Mouse (Mus musculus) CD4-positive, CD25-positive, alpha-beta regulatory T cell (primary cell): Measurements from ENCODE around the gene Furin. TPM values are rescaled to one million over a fixed set of nuclear protein-coding genes. Genes with fewer than 3 reads are reported as not detected.

Experiments
- polyA plus RNA-seq: library from polyadenylated mRNA; unstranded; fragments of 100-300 nt; shearing (Covaris generic); gene quantifications from one replicate; pipeline ENCODE4 v1.2.1, GENCODE M21; 2017

Furin gene
- polyA plus RNA-seq = 64.2 TPM

GRCm38 (mm10) chr7:80405188-80405695 lies at the start of gene Furin:
Gene Furin (minus strand): TSS chr7:80405436.

GRCm38 (mm10) chr7:80387633-80388543 lies 17.3 kb downstream of the Furin start, which contains the start of gene Fes:
Gene Fes (minus strand): TSS chr7:80387946.

GRCm38 (mm10) chr7:80371041-80371751 lies 34.0 kb downstream of the Furin start, which contains the start of gene Man2a2:
Gene Man2a2 (minus strand): TSS chr7:80371375.

GRCm38 (mm10) chr7:80342858-80343257 lies 62.4 kb downstream of the Furin start, which contains the start of gene Hddc3:
Gene Hddc3 (plus strand): TSS chr7:80343104.

GRCm38 (mm10) chr7:80340793-80341192 lies 64.4 kb downstream of the Furin start, which contains the start of gene Unc45a:
Gene Unc45a (minus strand): TSS chr7:80341005.

Other genes starting within 250 kb of the Furin start
- 22.8 TPM for gene Sema4b, start 218.6 kb downstream of the Furin start, polyA plus RNA-seq
- gene Cib1, start 172.6 kb downstream of the Furin start, polyA plus RNA-seq = 150 TPM
- 9.4 TPM for gene Gdpgp1, start 172.6 kb downstream of the Furin start, polyA plus RNA-seq
- gene Ttll13, start 159.1 kb downstream of the Furin start, polyA plus RNA-seq = 0.16 TPM
- 62.5 TPM for gene Ngrn, start 144.2 kb downstream of the Furin start, polyA plus RNA-seq
- gene Vps33b, start 135.8 kb downstream of the Furin start, polyA plus RNA-seq = 48.4 TPM
- gene Prc1, start 111.0 kb downstream of the Furin start, polyA plus RNA-seq = 8.3 TPM
- gene Rccd1, start 81.0 kb downstream of the Furin start, polyA plus RNA-seq = 29.8 TPM
- 79.8 TPM for gene Unc45a, start 64.4 kb downstream of the Furin start, polyA plus RNA-seq
- 7.6 TPM for gene Hddc3, start 62.3 kb downstream of the Furin start, polyA plus RNA-seq
- 41.7 TPM for gene Man2a2, start 34.1 kb downstream of the Furin start, polyA plus RNA-seq
- 1.2 TPM for gene Fes, start 17.5 kb downstream of the Furin start, polyA plus RNA-seq
- 6.6 TPM for gene Blm, start 129.7 kb upstream of the Furin start, polyA plus RNA-seq